Mouse (Mus musculus): Measurements from ENCODE around the gene Nln.

DNA sequence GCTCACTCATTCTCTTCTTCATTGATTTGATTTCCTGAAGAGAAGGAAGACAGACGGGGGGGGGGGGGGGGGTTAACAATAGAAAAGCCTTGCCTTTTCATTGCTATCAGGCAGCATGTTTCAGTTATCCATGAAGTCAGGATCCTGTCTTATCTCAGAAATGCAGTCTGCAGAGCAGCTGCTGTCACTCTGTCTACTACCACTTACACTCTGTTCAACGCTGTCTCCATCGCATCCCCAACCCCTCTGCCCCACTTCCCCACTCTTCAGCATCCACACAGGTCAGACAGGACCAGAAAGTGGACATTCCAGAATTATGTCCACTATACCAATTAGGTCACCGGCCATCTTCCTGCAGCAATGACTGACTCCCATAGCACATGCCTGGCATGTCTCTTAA, 49.9 kb downstream of the Nln start:
- TF ChIP-seq ZC3H11A (IDR thresholded peaks at IDR 0.05; ENCODE audit: borderline replicate concordance, low read depth, low read length), result no peak
- no peak for TF ChIP-seq HCFC1 (IDR thresholded peaks at IDR 0.05; ENCODE audit: borderline replicate concordance, insufficient read depth, low read length)
- TF ChIP-seq ZNF384 (IDR thresholded peaks at IDR 0.05; ENCODE audit: low read depth, low read length), result no peak
